Mouse (Mus musculus) spleen, embryonic (tissue): Measurements from ENCODE around the gene Cdk4.

Experiments used
- CTCF ChIA-PET: fragments of 350-600 bp; sonication (Branson Sonifier 250); formaldehyde crosslinking; loops from one replicate; lab custom pipeline; 2022; lab: Charles Lee

Gene Cdk4

GRCm38 (mm10) chr10:127094382-127094802 lies 31.1 kb downstream of the Cdk4 start:
- CTCF ChIA-PET: interaction anchor here (0.6 kb wide), 1 partner anchor 522 kb away, joined by 3 read pairs; no protein-coding TSS in a partner anchor

- CTCF ChIA-PET: no interaction called here
These were observed 35.2 kb downstream of the Cdk4 start for GRCm38 (mm10) chr10:127098514-127098913.

GRCm38 (mm10) chr10:127099191-127099590 lies 35.9 kb downstream of the Cdk4 start:
- CTCF ChIA-PET: no interaction called here

DNA sequence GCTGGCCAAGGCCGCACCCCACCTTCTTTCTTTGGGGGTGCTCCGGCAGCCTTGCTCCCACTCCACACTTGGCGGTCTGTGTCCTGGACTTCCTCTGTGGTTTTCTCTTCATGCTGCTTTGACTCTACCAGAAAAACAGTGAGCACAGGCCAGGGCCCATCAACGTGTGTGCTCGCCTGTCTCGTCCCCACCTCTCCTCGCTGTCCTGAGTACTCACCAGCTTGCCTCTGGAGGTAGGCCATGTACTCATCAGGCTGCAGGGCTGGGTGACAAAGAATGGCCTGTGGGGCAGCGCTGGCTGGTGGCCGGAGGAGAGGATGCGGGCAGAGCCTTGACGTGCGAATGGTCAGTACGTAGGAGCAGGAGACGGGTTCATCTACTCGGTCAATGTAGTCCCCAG lies 36.5 kb downstream of the Cdk4 start:
- CTCF ChIA-PET: interaction anchor here (0.5 kb wide), 2 partner anchors 183 to 1673 kb away, joined by 4 to 7 read pairs; no protein-coding TSS in a partner anchor

DNA sequence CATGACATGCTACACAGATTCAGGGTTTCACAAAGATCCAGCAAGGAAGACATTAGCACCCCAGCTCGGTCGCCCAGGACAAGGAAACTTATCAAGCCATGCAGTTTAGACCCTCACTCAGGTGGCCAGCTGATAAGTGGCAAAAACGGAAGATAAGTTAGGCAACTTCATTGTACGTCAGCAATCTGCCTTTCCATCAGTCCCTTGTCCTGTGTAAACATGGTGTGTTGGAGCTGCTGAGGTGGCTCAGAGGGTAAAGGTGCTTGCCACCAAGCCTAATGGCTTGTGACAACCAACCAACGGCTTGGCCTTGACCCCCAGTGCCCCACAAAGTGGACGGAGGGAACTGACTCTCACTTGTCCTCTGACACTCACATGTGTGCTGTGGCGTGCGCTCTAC lies 37.1 kb downstream of the Cdk4 start:
- CTCF ChIA-PET: interaction anchor here (0.5 kb wide), 2 partner anchors 184 to 1673 kb away, joined by 4 to 7 read pairs; no protein-coding TSS in a partner anchor

DNA sequence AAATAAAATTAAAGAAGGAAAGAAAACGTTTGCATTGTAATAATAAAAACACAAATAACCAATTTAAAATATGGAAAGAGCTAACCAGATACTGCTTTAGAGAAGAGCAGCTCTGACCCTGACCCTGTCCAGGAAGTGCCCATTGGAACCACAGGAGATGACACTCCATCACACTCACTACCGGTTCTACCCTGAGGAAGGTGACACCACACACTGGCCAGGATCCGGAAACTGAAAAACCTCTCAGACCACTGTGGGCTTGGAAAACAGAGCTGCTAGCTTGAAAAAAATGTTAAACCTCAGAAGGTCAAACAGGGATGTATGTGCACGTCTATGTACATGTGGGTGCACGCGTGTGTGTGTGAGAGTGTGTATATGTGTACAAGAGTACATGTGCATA lies 37.8 kb downstream of the Cdk4 start:
- CTCF ChIA-PET: no interaction called here

DNA sequence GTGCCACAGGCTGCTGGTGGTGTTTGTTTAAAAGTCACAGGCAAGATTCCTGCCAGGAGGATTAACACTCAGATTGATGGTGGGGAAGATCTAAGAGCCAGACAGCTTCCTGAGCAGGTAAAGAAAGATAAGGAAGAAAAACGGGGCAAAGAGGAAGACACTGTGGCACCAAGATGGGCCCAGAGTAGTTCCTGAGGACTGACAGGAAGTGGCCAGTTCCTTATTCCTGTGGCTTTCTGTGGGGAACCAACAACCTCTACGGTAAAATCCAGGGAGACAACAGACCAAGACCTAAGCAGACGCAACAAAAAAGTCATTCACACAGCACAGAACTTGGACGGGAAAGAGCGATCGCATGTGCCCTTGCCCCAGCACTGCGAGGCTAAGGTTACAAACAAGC lies 40.3 kb downstream of the Cdk4 start:
- CTCF ChIA-PET: no interaction called here

GRCm38 (mm10) chr10:127107563-127108261 lies 44.4 kb downstream of the Cdk4 start:
- CTCF ChIA-PET: no interaction called here

DNA sequence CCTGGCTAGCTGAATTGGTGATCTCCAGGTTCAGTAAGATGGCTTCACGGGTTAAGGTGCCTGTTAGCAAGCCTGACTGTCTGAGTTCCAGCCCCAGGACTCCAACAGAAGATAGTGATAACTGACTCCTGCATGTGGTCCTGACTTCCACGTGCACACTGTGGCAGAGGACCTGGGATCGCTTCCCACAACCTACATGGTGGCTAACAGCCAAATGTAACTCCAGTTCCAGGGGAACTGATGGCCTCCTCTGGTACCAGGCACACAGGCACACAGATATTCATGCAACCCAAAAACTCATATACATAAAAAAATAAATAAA lies 44.9 kb downstream of the Cdk4 start:
- CTCF ChIA-PET: no interaction called here

DNA sequence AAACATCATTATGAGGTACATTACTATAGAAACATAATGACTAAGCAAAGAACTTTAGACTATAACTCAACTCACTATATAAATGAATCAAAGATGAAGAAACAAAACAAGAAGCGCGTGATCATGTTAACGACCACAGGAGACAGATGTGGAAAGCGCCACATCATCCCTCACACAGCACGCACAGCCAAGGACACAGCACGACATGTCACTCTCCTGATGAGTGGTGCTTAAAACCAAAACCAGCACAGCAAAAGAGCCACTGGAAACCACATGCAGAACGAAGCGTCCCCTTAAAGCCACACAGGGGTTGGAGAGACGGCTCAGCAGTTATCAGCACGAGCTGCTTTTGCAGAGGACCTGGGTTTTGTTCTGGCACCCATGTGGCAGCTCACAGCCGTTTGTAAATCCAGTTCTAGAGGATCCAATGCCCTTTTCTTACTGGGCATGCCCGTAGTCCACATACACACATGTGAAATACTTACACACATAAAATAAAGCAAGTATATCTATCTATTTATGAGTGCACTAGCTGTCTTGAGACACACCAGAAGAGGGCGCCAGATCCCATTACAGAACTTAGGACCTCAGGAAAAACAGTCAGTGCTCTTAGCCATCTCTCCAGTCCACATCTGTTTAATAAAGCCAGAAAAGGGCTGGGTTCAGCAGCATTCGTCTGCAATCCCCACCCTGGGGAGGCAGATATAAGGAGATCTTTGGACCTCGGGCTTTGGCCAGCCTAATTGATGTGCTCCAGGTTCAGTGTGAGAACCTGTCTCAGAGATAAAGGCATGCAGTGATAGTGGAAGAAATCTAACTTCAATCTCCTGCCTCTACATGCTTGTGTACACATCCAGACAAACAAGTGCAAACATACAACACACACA lies 47.9 kb downstream of the Cdk4 start:
- CTCF ChIA-PET: interaction anchor here (0.6 kb wide), 2 partner anchors 42 to 980 kb away, joined by 3 to 9 read pairs; partner anchors contain the start of gene Baz2a

DNA sequence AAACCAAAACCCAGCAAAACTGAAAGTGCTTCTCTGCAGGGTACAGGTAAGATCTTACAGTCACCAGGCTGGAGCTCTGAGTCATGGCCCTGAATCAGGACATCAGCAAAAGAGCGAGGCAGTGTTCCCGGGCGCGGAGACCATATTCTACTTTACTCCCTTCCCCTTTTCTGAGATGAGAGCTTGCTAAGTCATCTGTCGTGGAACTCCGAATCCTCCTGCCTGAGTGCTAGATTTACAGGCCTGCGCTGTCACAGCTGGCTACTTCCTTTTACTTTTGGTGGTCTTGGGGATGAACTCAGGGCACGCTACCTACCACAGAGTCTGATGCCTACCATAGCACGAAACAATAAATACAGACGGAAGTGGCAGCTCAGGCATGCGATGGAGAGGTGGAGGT lies 51.1 kb downstream of the Cdk4 start:
- CTCF ChIA-PET: interaction anchor here (0.6 to 1.2 kb wide), 3 partner anchors 9 to 117 kb away, joined by 3 to 5 read pairs (median 4); no protein-coding TSS in a partner anchor

- CTCF ChIA-PET: interaction anchor here (0.7 kb wide), 1 partner anchor 65 kb away, joined by 3 read pairs; no protein-coding TSS in a partner anchor
These were observed 51.7 kb downstream of the Cdk4 start for GRCm38 (mm10) chr10:127115068-127115467.
